Mouse (Mus musculus) lung, postnatal 36 days (tissue): ENCODE data around the gene Fut1.
A peak's percentile ranks its signal among the peaks of the same experiment; 100 is the strongest.
"Not testable (repeated sequence)": the region's sequence is repeated elsewhere in the genome, so short reads cannot be mapped to it uniquely, and the experiment has no call there.

Experiments used
- DNase-seq: peaks from one replicate; pipeline ENCODE4 v3.0.0; 2022; ENCODE audit warnings: mixed read lengths

Fut1 gene

GRCm38 (mm10) chr7:45640191-45640957, 23.3 kb downstream of the Fut1 start:
- no peak for DNase-seq

- DNase-seq, result peak; percentile 59
These were observed 24.4 kb downstream of the Fut1 start for GRCm38 (mm10) chr7:45641391-45642040.

DNA sequence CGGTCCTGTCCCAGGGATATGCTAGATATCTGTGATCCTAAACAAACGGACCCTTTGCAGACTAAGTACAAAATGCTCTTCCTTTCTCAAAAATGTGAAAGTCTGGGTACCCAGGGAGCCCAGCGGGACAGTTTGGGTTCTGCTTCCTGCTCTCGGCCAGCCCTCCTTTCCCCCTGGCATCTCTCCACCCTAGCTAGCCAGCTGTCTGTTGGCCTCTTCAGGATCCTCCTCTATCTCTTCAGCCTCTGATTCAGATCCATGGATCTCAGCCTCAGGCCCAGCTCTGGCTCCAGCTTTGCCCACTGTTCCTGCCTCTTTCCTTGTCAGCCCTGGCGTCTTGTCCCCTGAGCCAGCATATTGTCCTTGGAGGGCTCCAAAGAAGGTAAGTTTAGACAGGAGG, 25.0 kb downstream of the Fut1 start:
- no peak for DNase-seq

- no peak for DNase-seq
These were observed 25.6 kb downstream of the Fut1 start for GRCm38 (mm10) chr7:45642503-45643255.

DNA sequence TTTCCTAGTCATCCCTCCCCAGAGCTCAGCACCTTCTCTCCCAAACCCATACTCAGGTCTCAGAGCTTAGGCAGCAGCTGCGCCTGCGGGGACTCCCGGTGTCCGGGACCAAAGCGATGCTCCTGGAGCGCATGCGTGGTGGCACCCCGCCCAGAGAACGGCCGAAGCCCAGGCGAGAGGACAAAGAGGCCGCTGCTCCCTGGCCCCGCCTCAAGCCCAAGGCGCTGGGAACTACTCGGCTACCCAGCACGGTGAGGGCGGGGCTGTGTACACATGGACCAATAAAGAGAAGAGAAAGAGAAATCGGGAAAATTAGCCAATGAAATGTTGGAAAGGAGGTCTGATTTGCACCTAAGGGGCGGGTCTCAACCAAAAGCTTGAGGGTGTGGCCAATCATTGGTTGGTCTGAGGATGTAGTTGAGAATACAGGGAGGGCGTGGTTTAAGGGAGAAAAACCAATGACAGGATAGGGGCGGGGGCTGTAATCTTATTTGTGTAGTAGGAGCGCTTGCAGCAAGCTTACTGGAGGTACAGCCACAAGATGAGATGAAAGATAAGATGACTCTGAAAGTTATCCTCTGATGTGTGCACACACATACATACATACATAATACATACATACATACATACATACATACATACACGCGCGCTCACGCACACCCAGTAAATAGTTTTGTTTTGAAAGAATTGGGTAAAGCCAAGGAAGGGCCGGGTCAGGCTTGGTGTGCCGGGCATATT, 26.5 kb downstream of the Fut1 start:
- peak; percentile 93 for DNase-seq

DNA sequence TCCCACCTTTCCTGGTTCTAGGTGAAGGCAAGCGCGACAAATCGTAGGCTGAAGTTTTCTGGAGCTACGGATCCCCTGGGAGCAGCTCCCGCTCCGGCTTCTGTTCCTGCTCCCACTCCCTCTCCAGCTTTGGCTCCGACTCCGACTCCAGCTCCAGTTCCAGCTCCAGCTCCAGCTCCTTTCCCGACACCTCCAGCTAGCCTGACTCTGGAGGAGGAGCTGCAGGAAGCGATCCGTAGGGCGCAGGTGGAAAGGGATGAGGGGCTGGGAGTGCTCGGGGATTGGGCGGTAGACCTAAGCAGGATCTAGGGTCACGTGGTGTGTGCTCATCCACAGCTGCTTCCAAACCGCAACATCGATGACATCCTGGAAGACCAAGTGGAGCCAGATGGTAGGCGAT, 27.1 kb downstream of the Fut1 start:
- no peak for DNase-seq

GRCm38 (mm10) chr7:45644872-45645590, 27.9 kb downstream of the Fut1 start:
- no peak for DNase-seq

DNA sequence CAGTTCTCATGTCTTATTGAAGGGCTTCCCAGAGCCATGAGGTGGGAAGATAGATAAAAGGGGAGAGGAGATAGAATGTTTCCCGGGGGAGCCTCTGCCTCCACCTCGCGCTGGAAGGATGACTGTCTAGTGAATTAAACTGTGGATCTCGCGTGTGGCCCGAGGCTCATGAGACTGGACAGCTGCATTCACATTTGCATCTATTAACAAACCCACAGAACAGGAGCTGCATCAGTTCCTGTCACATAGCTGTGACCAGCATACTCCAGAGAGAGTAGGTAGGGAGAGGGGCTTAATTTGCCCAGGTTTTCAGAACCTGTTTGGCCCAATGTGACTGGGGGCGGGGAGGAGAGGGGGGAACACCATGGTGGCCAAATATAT, 28.5 kb downstream of the Fut1 start:
- no peak for DNase-seq

DNA sequence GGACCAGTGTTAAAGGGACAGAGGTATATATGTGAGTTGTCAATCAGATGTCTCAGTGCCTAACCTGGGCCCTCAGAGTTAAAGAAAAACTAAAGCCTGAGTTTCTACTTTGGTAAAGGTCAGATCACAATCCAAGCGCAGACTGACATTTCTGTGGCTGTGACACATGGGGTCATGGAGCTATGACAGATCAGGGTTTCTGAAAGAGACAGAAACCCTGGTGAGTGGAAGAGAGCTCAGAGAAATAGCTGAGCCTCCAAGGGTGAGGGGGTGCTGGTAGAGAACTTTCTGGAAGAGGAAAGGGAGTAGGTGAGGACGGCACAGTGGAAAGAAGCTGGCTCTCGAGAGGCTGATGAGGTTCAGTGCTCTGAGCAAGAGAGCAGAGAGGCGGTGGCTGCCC, 29.6 kb downstream of the Fut1 start:
- no peak for DNase-seq

DNA sequence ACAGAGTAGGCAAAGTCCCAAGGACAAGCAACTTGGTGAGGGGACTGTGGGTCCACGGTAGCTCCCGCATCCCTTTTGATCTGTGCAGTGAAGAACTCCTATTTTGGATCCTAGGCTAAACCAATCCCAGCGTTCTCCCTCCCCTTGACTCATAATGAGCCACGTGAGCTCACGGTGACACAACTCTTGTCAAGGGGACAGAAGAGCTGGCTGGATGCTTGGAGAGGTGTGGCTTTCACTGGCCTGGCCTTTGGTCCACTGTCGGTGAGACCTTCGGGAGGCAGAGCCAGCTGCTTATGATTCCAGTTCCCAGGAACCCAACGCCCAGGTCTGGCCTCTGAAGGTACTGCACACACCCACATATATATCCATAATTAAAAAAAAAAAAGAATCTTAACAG, 32.3 kb downstream of the Fut1 start:
- no peak for DNase-seq

GRCm38 (mm10) chr7:45650484-45650883, 33.4 kb downstream of the Fut1 start:
- DNase-seq, result not testable (repeated sequence)

DNA sequence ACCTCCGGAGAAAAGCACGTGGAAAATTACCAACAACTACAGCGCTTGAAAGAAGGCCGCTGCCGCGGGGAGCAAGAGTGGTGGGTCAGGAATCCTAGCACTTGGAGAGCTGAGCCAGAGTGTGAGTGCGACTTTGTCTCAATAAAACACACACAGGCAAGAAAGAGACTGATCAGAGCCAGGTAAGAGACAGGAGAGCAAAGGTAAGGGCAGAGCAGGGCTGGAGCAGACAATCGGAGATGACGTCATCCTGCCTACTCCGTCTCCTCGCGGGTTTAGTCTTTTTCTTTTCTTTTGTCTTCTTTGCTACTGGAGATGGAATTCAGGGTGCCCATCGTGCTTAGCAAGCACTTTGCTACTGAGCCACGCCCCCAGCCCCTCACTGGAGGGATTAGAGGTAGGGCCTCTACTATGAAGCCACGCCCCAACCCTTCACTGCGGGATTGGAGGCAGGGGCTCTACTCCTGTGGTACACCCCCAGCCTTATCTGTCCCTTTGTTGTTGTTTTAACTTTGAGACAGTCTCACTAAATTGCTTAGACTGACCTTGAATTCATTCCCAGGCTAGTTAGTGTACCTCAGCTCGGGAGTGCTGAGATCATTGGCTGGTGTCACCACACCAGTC, 37.4 kb downstream of the Fut1 start:
- no peak for DNase-seq

DNA sequence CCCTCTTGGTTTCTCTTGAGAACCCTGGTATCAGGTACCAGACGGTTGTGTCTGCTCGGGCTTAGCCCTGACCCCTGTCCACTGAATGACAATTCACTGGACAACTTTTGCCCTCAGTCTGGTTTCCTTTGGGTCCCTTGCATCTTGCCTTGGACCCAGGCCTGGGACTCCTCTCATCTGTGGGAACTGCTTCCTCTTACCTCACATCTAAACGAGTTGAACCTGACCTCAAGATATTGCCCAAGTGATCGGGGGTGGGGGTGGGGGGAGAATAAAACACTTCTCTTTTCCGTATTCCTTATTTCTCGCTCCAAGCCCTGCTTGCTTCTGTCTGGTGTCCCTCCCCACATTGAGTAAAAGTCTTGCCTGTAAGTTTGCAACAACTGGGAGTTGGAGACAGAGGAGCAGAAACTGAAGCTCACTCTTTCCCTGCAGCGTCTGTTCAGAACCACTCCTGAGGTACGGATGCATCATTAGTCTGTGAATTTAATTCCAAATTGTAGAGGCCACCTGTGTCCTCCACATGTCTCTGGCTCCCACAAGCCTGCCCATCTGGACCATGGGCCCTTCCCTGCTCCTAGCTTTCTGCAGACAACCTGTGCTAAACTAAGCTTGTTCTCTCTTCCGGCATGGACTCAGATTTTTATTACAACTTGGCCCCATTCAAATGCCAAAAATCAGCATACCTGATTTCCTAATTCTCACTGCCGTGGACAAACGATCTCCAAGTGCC, 43.8 kb downstream of the Fut1 start:
- DNase-seq, result no peak

DNA sequence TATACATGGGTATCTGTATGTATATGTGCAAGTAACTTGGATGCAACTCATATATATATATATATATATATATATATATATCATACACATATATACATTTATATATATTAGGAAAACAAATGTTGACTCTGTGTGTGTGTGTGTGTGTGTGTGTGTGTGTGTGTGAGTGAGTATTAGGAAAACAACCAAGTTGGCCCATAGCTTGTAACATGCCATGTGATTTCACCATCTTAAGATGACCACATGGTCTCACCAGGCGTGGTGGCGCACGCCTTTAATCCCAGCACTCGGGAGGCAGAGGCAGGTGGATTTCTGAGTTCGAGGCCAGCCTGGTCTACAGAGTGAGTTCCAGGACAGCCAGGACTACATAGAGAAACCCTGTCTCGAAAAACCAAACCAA, 44.6 kb downstream of the Fut1 start:
- DNase-seq, result not testable (repeated sequence)

GRCm38 (mm10) chr7:45665303-45666138, 48.4 kb downstream of the Fut1 start:
- DNase-seq, result no peak

DNA sequence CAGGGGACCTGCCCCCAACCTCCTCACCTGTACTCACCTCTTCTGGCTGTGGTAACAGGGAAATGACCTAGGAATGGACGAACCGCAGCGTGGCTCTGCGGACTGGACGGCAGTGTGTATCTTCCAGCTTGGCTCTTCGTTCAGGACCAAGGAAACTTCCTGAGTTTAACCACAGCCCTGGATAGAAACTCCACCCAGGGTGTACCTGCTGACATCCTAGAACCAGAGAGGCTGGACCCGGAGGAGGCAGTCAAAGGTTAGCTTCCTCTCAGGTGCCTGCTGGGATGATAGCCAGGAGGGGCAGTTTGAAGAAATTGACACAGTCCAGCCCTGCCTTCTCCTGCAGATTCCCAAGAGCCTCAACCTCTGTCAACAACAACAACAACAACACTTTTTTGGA, 49.1 kb downstream of the Fut1 start, which contains the start of gene Fut2:
Gene Fut2 (minus strand): TSS at position 234 of the 400 bp plus-strand sequence.
- no peak for DNase-seq

- no peak for DNase-seq
These were observed 50.7 kb downstream of the Fut1 start for GRCm38 (mm10) chr7:45667761-45668160.

DNA sequence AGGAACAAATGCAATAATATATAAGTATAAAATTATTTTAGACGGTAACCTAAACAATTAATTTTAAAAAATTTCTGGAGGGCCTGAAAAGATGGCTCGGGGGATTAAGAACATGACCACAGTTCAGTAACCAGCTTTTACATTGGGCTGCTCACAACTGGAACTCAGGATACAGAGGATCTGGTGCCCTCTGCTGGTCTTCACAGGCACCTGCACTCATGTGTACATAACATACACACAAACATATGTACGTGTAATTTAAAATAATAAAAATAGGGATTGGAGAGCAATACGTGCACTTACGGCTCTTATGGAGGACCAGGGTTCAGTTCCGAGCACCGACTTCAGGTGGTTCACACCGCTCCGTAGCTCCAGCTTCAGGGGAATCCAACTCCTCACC, 51.8 kb downstream of the Fut1 start:
- no peak for DNase-seq
